In genomic region chr4:96751953-96752352, GRCm38 (mm10) we compare ENCODE assay signal across 23 mouse cellular contexts. TPM values are rescaled to one million over a fixed set of nuclear protein-coding genes. Genes with fewer than 3 reads are reported as not detected.
DNase-seq lines count a peak whose midpoint lies in the region; ATAC-seq lines count a peak whose summit lies in the region.
"Had no signal": no experiment of that assay in that cellular context is flagged by ENCODE, and none has a peak within 500 bp of the region (broad histone marks: within the 10 kb centered on the region; RNA-seq: fewer than 3 reads in every experiment).

No protein-coding gene starts in this region.

- no peaks in the 10 kb centered on the region for H3K4me1 ChIP-seq in embryonic facial prominence, embryonic 11.5 days (ENCODE audit: control insufficient read depth, insufficient read depth, low read length)
- no peaks in the 10 kb centered on the region for H3K4me1 ChIP-seq in embryonic facial prominence, embryonic 10.5 days
- no peaks in the 10 kb centered on the region for H3K4me1 ChIP-seq in limb, embryonic 11.5 days (ENCODE audit: control insufficient read depth, insufficient read depth, low read length)
- peaks cover 15% of the 10 kb centered on the region; the same call in 1 of the 2 replicates for H3K4me1 ChIP-seq in limb, embryonic 10.5 days
- H3K4me1 ChIP-seq: forebrain, embryonic 15.5 days; heart, embryonic 13.5 days; hindbrain, embryonic 15.5 days; midbrain, embryonic 13.5 days; neural tube, embryonic 13.5 days had no signal

- no peak overlapping the region for H3K4me2 ChIP-seq in embryonic facial prominence, embryonic 11.5 days (ENCODE audit: low read depth, low read length)
- H3K4me2 ChIP-seq in limb, embryonic 11.5 days (ENCODE audit: low read depth, severe bottlenecking) = no peak overlapping the region
- H3K4me2 ChIP-seq: forebrain, embryonic 15.5 days; heart, embryonic 13.5 days; hindbrain, embryonic 15.5 days; midbrain, embryonic 13.5 days; neural tube, embryonic 13.5 days had no signal

- no peak overlapping the region for H3K27ac ChIP-seq in embryonic facial prominence, embryonic 11.5 days (replicated peaks; ENCODE audit: low read depth, low read length)
- no peak overlapping the region for H3K27ac ChIP-seq in embryonic facial prominence, embryonic 10.5 days (replicated peaks)
- no peak overlapping the region; the same call in 1 of the 2 replicates for H3K27ac ChIP-seq in limb, embryonic 11.5 days (replicated peaks; ENCODE audit: low read depth, low read length)
- H3K27ac ChIP-seq in limb, embryonic 10.5 days = no peak overlapping the region
- H3K27ac ChIP-seq: forebrain, embryonic 15.5 days; heart, embryonic 13.5 days; hindbrain, embryonic 15.5 days; kidney, postnatal 0 days; liver, embryonic 14.5 days; macrophage; midbrain, embryonic 13.5 days; neural tube, embryonic 13.5 days had no signal

- no peaks in the 10 kb centered on the region for H3K27me3 ChIP-seq in embryonic facial prominence, embryonic 11.5 days (ENCODE audit: control insufficient read depth, insufficient read depth, low read length)
- no peaks in the 10 kb centered on the region for H3K27me3 ChIP-seq in embryonic facial prominence, embryonic 10.5 days (replicated peaks; ENCODE audit: low read depth, poor library complexity, severe bottlenecking)
- H3K27me3 ChIP-seq in limb, embryonic 11.5 days (ENCODE audit: control insufficient read depth, insufficient read depth, low read length) = no peaks in the 10 kb centered on the region
- no peaks in the 10 kb centered on the region for H3K27me3 ChIP-seq in limb, embryonic 10.5 days (ENCODE audit: low read depth, poor library complexity, severe bottlenecking)
- H3K27me3 ChIP-seq: CH12.LX; forebrain, embryonic 15.5 days; heart, embryonic 13.5 days; hindbrain, embryonic 15.5 days; midbrain, embryonic 13.5 days; neural tube, embryonic 13.5 days had no signal

- no peak overlapping the region for H3K4me3 ChIP-seq in embryonic facial prominence, embryonic 11.5 days (ENCODE audit: low read depth, low read length)
- H3K4me3 ChIP-seq in embryonic facial prominence, embryonic 10.5 days = no peak overlapping the region
- H3K4me3 ChIP-seq in limb, embryonic 11.5 days (ENCODE audit: low read depth, low read length) = no peak overlapping the region
- H3K4me3 ChIP-seq in limb, embryonic 10.5 days = no peak overlapping the region
- H3K4me3 ChIP-seq: erythroblast, embryonic 14.5 days; forebrain, embryonic 15.5 days; heart, embryonic 13.5 days; hindbrain, embryonic 15.5 days; midbrain, embryonic 13.5 days; neural tube, embryonic 13.5 days had no signal

- WGBS in embryonic facial prominence, embryonic 11.5 days = 49% methylated on average over 1 of the region's 1 CpGs
- 67% methylated on average over 1 of the region's 1 CpGs for WGBS in embryonic facial prominence, embryonic 10.5 days
- 22% methylated on average over 1 of the region's 1 CpGs for WGBS in limb, embryonic 11.5 days
- 51% methylated on average over 1 of the region's 1 CpGs for WGBS in limb, embryonic 10.5 days

- H3K36me3 ChIP-seq in embryonic facial prominence, embryonic 11.5 days (replicated peaks; ENCODE audit: control insufficient read depth, insufficient read depth, low read depth, low read length) = no peaks in the 10 kb centered on the region
- no peaks in the 10 kb centered on the region for H3K36me3 ChIP-seq in embryonic facial prominence, embryonic 10.5 days (replicated peaks)
- no peaks in the 10 kb centered on the region for H3K36me3 ChIP-seq in limb, embryonic 11.5 days (ENCODE audit: control insufficient read depth, insufficient read depth, low read length)
- H3K36me3 ChIP-seq in limb, embryonic 10.5 days = no peaks in the 10 kb centered on the region
- H3K36me3 ChIP-seq: forebrain, embryonic 15.5 days; heart, embryonic 13.5 days; hindbrain, embryonic 15.5 days; midbrain, embryonic 13.5 days; neural tube, embryonic 13.5 days had no signal

- peak; percentile 50 for DNase-seq in embryonic facial prominence, embryonic 11.5 days (ENCODE audit: low spot score)
- no peak for DNase-seq in embryonic facial prominence, embryonic 10.5 days (ENCODE audit: low spot score)
- peak; percentile 22 for DNase-seq in limb, embryonic 11.5 days (ENCODE audit: low spot score)
- DNase-seq in limb, embryonic 10.5 days (ENCODE audit: low spot score) = no peak
- peak; percentile 52 for DNase-seq in hindlimb bud, embryonic 11.5 days (ENCODE audit: extremely low spot score, low read depth, low spot score)
- no peak for DNase-seq in liver
- DNase-seq in T-cell, adult 2 months (ENCODE audit: low spot score) = no peak
- DNase-seq: cerebellum, adult 9-11 months; heart, adult 18-20 months; kidney, adult 11 months; layer of hippocampus, postnatal 36 days; thymus, postnatal 36 days had no signal

- no peak for ATAC-seq in embryonic facial prominence, embryonic 11.5 days (replicated peaks; ENCODE audit: insufficient number of reproducible peaks, low FRiP score, low TSS enrichment, low read depth)
- ATAC-seq in limb, embryonic 11.5 days (ENCODE audit: insufficient number of reproducible peaks, low FRiP score, low TSS enrichment, low read depth) = peak; percentile 67
- ATAC-seq: forebrain, embryonic 15.5 days; midbrain, embryonic 13.5 days had no signal

- no peaks in the 10 kb centered on the region for H3K9me3 ChIP-seq in embryonic facial prominence, embryonic 11.5 days (replicated peaks; ENCODE audit: control insufficient read depth, low read length)
- H3K9me3 ChIP-seq in embryonic facial prominence, embryonic 10.5 days = no peaks in the 10 kb centered on the region
- no peaks in the 10 kb centered on the region for H3K9me3 ChIP-seq in limb, embryonic 11.5 days (ENCODE audit: control insufficient read depth, low read length)
- no peaks in the 10 kb centered on the region for H3K9me3 ChIP-seq in limb, embryonic 10.5 days (replicated peaks)
- H3K9me3 ChIP-seq: forebrain, embryonic 15.5 days; heart, embryonic 13.5 days; hindbrain, embryonic 15.5 days; midbrain, embryonic 13.5 days; neural tube, embryonic 13.5 days had no signal

- no peak overlapping the region for H3K9ac ChIP-seq in embryonic facial prominence, embryonic 11.5 days (replicated peaks; ENCODE audit: low read length)
- no peak overlapping the region for H3K9ac ChIP-seq in limb, embryonic 11.5 days (ENCODE audit: low read length)
- H3K9ac ChIP-seq: forebrain, embryonic 15.5 days; heart, embryonic 13.5 days; hindbrain, embryonic 15.5 days; liver, embryonic 14.5 days; midbrain, embryonic 13.5 days; neural tube, embryonic 13.5 days had no signal

RNA-seq across cellular contexts. Expression of gene Gm12695, which starts 33.0 kb away (rescaled TPM):
- not detected in 2 replicates for polyA plus RNA-seq in embryonic facial prominence, embryonic 11.5 days (2014; fragmentation: Nextera tagmentation; extraction: Ambion mirVana)
- not detected in 2 replicates for polyA plus RNA-seq in embryonic facial prominence, embryonic 10.5 days (2016; fragmentation: Nextera tagmentation; extraction: Ambion mirVana)
- not detected in 2 replicates for polyA plus RNA-seq in limb, embryonic 11.5 days (2014; fragmentation: Nextera tagmentation; extraction: Ambion mirVana)
- polyA plus RNA-seq in limb, embryonic 10.5 days (2016; fragmentation: Nextera tagmentation; extraction: Ambion mirVana) = not detected in 2 replicates
- polyA plus RNA-seq: erythroblast, embryonic 14.5 days; forebrain, embryonic 15.5 days; heart, embryonic 13.5 days; hindbrain, embryonic 15.5 days; kidney, postnatal 0 days; liver, embryonic 14.5 days; macrophage; neural tube, embryonic 13.5 days; stomach, embryonic 14.5 days had no signal

Comparison
In these comparisons a context has a peak if more than half of its experiments do, and no peak if none do; other contexts are left out.
1. DNase-seq: peak in embryonic facial prominence, embryonic 11.5 days (single experiment), limb, embryonic 11.5 days (single experiment) and hindlimb bud, embryonic 11.5 days (single experiment); none in embryonic facial prominence, embryonic 10.5 days (single experiment), limb, embryonic 10.5 days (single experiment), liver (single experiment) and T-cell, adult 2 months (single experiment).